15 mouse cellular contexts compared by ENCODE assay signal in genomic region chr6:143967724-143968400, GRCm38 (mm10).
DNase-seq lines count a peak whose midpoint lies in the region; ATAC-seq and TF ChIP-seq lines count a peak whose summit lies in the region.
"Had no signal": no experiment of that assay in that cellular context is flagged by ENCODE, and none has a peak within 500 bp of the region (broad histone marks: within the 10 kb centered on the region; RNA-seq: fewer than 3 reads in every experiment).

No protein-coding gene starts in this region.

- ATAC-seq in hindbrain, embryonic 13.5 days (ENCODE audit: low FRiP score), result no peak
- no peak for ATAC-seq in midbrain, postnatal 0 days (ENCODE audit: low FRiP score)
- no peak for ATAC-seq in midbrain, embryonic 13.5 days
- peak; percentile 78 for ATAC-seq in hindbrain, postnatal 0 days

- no peak for DNase-seq in hindbrain, embryonic 10.5 days (ENCODE audit: low spot score)
- DNase-seq in midbrain, postnatal 0 days (ENCODE audit: low spot score), result peak; percentile 28
- DNase-seq in R1 (ENCODE audit: low read depth, low spot score), result peak; percentile 18
- peak; percentile 40 for DNase-seq in hindbrain, postnatal 0 days (ENCODE audit: low spot score)
- DNase-seq in lung, postnatal 10 days, result no peak
- DNase-seq: adrenal gland, adult 2 months; cerebellum, adult 9-10 months; embryo, embryonic 11 days; heart, adult 18-20 months; kidney, adult 9 months; lung, adult 2 months had no signal

- 56% methylated on average over 9 of the region's 9 CpGs for WGBS in hindbrain, embryonic 10.5 days
- 50% methylated on average over 9 of the region's 9 CpGs for WGBS in hindbrain, embryonic 13.5 days
- 42% methylated on average over 9 of the region's 9 CpGs for WGBS in midbrain, postnatal 0 days
- 59% methylated on average over 9 of the region's 9 CpGs for WGBS in midbrain, embryonic 13.5 days
- 34% methylated on average over 9 of the region's 9 CpGs for WGBS in hindbrain, postnatal 0 days

- peaks cover 8% of the 10 kb centered on the region for H3K4me1 ChIP-seq in hindbrain, embryonic 10.5 days (replicated peaks)
- H3K4me1 ChIP-seq in hindbrain, embryonic 13.5 days (replicated peaks), result 0 out of 2 replicates have a peak, but pooled peaks cover 3% of the 10 kb centered on the region
- no peaks in the 10 kb centered on the region for H3K4me1 ChIP-seq in midbrain, postnatal 0 days (ENCODE audit: insufficient read depth, low read length)
- H3K4me1 ChIP-seq in midbrain, embryonic 13.5 days (replicated peaks), result peaks cover 8% of the 10 kb centered on the region
- 0 out of 2 replicates have a peak, but pooled peaks cover 3% of the 10 kb centered on the region for H3K4me1 ChIP-seq in hindbrain, postnatal 0 days (ENCODE audit: insufficient read depth, low read length)
- H3K4me1 ChIP-seq: neural tube, embryonic 12.5 days had no signal

- no peaks in the 10 kb centered on the region; the same call in 1 of the 2 replicates for H3K36me3 ChIP-seq in hindbrain, embryonic 10.5 days
- no peaks in the 10 kb centered on the region for H3K36me3 ChIP-seq in hindbrain, embryonic 13.5 days
- no peaks in the 10 kb centered on the region for H3K36me3 ChIP-seq in midbrain, postnatal 0 days (ENCODE audit: insufficient read depth, low read length)
- no peaks in the 10 kb centered on the region for H3K36me3 ChIP-seq in midbrain, embryonic 13.5 days
- H3K36me3 ChIP-seq in hindbrain, postnatal 0 days (ENCODE audit: insufficient read depth, low read length), result no peaks in the 10 kb centered on the region
- H3K36me3 ChIP-seq: neural tube, embryonic 12.5 days had no signal

- no peak overlapping the region for H3K4me3 ChIP-seq in hindbrain, embryonic 10.5 days
- no peak overlapping the region for H3K4me3 ChIP-seq in hindbrain, embryonic 13.5 days
- no peak overlapping the region for H3K4me3 ChIP-seq in midbrain, postnatal 0 days (ENCODE audit: low read depth, low read length)
- no peak overlapping the region for H3K4me3 ChIP-seq in midbrain, embryonic 13.5 days (replicated peaks)
- no peak overlapping the region for H3K4me3 ChIP-seq in hindbrain, postnatal 0 days (ENCODE audit: low read length)
- H3K4me3 ChIP-seq: neural tube, embryonic 12.5 days had no signal

- H3K9me3 ChIP-seq in hindbrain, embryonic 10.5 days, result no peaks in the 10 kb centered on the region
- no peaks in the 10 kb centered on the region for H3K9me3 ChIP-seq in hindbrain, embryonic 13.5 days
- H3K9me3 ChIP-seq in midbrain, postnatal 0 days (ENCODE audit: low read length), result no peaks in the 10 kb centered on the region
- H3K9me3 ChIP-seq in midbrain, embryonic 13.5 days, result no peaks in the 10 kb centered on the region
- no peaks in the 10 kb centered on the region for H3K9me3 ChIP-seq in hindbrain, postnatal 0 days (ENCODE audit: low read length)
- H3K9me3 ChIP-seq: neural tube, embryonic 12.5 days had no signal

- H3K27me3 ChIP-seq in hindbrain, embryonic 10.5 days (ENCODE audit: insufficient read depth, poor library complexity, severe bottlenecking), result no peaks in the 10 kb centered on the region
- no peaks in the 10 kb centered on the region for H3K27me3 ChIP-seq in hindbrain, embryonic 13.5 days
- H3K27me3 ChIP-seq in midbrain, postnatal 0 days (ENCODE audit: insufficient read depth, low read length), result no peaks in the 10 kb centered on the region
- H3K27me3 ChIP-seq in midbrain, embryonic 13.5 days, result no peaks in the 10 kb centered on the region
- no peaks in the 10 kb centered on the region for H3K27me3 ChIP-seq in hindbrain, postnatal 0 days (ENCODE audit: insufficient read depth, low read length)
- H3K27me3 ChIP-seq: neural tube, embryonic 12.5 days had no signal

- H3K4me2 ChIP-seq in hindbrain, embryonic 13.5 days, result no peak overlapping the region
- no peak overlapping the region for H3K4me2 ChIP-seq in midbrain, postnatal 0 days (ENCODE audit: low read depth, low read length, poor library complexity, severe bottlenecking)
- H3K4me2 ChIP-seq in midbrain, embryonic 13.5 days (replicated peaks), result no peak overlapping the region
- H3K4me2 ChIP-seq in hindbrain, postnatal 0 days (ENCODE audit: low read depth, low read length), result peak overlapping the region; percentile 30; the same call in 1 of the 2 replicates
- H3K4me2 ChIP-seq: neural tube, embryonic 12.5 days had no signal

- no peak overlapping the region for H3K9ac ChIP-seq in hindbrain, embryonic 13.5 days
- no peak overlapping the region for H3K9ac ChIP-seq in midbrain, postnatal 0 days (replicated peaks; ENCODE audit: low read length, poor library complexity, severe bottlenecking)
- no peak overlapping the region for H3K9ac ChIP-seq in midbrain, embryonic 13.5 days (replicated peaks)
- no peak overlapping the region for H3K9ac ChIP-seq in hindbrain, postnatal 0 days (replicated peaks; ENCODE audit: low read length)
- H3K9ac ChIP-seq: neural tube, embryonic 12.5 days had no signal

- TF ChIP-seq CTCF in midbrain, postnatal 0 days (IDR thresholded peaks at IDR 0.05), result no peak
- peak; percentile 14; the same call in 1 of the 2 replicates for TF ChIP-seq CTCF in hindbrain, postnatal 0 days (IDR thresholded peaks at IDR 0.05; ENCODE audit: low read depth)

- peak overlapping the region; percentile 20; the same call in 1 of the 2 replicates for H3K27ac ChIP-seq in hindbrain, embryonic 10.5 days
- no peak overlapping the region for H3K27ac ChIP-seq in hindbrain, embryonic 13.5 days
- 0 out of 2 replicates have a peak overlapping the region, but pooled peaks have one; percentile 12 for H3K27ac ChIP-seq in midbrain, postnatal 0 days (ENCODE audit: low read depth, low read length)
- H3K27ac ChIP-seq in midbrain, embryonic 13.5 days, result no peak overlapping the region
- peak overlapping the region; percentile 64 for H3K27ac ChIP-seq in hindbrain, postnatal 0 days
- H3K27ac ChIP-seq: macrophage; neural tube, embryonic 12.5 days had no signal

Comparison
In these comparisons a context has a peak if more than half of its experiments do, and no peak if none do; other contexts are left out.
1. DNase-seq: peak in midbrain, postnatal 0 days (single experiment), R1 (single experiment) and hindbrain, postnatal 0 days (single experiment); none in hindbrain, embryonic 10.5 days (single experiment) and lung, postnatal 10 days (single experiment).
2. H3K27ac ChIP-seq: peak in hindbrain, embryonic 10.5 days (single experiment), midbrain, postnatal 0 days (single experiment) and hindbrain, postnatal 0 days (single experiment); none in hindbrain, embryonic 13.5 days (single experiment) and midbrain, embryonic 13.5 days (single experiment).